Mouse (Mus musculus) c-Kit-negative CD71-positive TER-119-positive erythroid progenitor cells, embryonic 14.5 days (primary cell): ENCODE data around the gene Cd151.
"Not testable (repeated sequence)": the region's sequence is repeated elsewhere in the genome, so short reads cannot be mapped to it uniquely, and the experiment has no call there.

Source experiments
- DNase-seq: peaks from one replicate; pipeline ENCODE4 v3.0.0-alpha.2; 2013; ENCODE audit warnings: low read depth, low spot score

Gene Cd151

DNA sequence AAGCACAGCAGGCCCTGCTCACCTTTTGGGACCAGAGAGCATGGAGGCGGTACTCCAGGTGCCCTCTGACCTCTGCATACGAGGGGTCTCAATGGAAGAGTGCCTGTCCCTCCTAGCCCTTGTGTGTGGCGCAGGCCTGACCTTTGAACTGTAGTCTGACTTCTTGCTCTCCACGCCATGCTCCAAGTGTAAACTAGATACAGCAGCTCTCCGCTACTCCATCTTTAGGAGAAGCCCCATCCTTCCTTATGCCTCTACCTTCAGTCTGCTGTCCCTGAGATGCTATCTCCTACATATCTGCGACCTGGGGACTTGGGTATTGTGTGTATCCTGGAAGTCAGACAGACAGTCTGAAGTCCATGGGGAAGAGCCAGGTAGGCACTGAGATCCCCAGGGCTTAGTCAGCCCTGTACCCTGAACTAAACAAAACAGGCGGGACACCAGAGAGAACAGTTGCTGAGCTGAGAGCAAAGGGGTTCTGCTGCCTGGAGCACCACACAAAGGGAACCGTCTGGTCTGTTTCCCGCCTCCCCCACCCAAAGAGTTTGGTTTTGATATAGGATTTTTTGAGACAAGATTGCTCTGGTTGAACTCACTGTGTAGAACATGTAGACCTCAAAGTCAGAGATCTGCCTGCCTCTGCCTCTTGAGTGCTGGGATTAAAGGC lies 31.2 kb upstream of the Cd151 start:
- no peak for DNase-seq

DNA sequence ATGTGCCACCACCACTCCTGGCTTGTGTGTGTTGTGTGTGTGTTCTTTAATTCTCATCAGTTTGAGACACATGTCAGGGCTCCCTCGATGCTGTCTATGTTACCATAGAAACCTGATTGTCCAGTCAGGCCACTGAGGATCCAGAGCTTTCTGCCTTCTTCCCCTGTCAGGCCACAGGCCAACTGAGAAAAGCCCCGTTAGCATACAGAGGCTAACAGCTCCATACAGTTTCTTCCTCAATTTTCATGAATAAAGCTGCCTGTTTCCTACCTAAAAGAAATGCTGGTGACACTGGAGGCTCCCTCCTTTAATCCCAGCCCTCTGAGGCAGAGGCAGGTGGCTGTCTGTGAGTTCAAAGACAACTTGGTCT lies 30.7 kb upstream of the Cd151 start:
- DNase-seq, result no peak

DNA sequence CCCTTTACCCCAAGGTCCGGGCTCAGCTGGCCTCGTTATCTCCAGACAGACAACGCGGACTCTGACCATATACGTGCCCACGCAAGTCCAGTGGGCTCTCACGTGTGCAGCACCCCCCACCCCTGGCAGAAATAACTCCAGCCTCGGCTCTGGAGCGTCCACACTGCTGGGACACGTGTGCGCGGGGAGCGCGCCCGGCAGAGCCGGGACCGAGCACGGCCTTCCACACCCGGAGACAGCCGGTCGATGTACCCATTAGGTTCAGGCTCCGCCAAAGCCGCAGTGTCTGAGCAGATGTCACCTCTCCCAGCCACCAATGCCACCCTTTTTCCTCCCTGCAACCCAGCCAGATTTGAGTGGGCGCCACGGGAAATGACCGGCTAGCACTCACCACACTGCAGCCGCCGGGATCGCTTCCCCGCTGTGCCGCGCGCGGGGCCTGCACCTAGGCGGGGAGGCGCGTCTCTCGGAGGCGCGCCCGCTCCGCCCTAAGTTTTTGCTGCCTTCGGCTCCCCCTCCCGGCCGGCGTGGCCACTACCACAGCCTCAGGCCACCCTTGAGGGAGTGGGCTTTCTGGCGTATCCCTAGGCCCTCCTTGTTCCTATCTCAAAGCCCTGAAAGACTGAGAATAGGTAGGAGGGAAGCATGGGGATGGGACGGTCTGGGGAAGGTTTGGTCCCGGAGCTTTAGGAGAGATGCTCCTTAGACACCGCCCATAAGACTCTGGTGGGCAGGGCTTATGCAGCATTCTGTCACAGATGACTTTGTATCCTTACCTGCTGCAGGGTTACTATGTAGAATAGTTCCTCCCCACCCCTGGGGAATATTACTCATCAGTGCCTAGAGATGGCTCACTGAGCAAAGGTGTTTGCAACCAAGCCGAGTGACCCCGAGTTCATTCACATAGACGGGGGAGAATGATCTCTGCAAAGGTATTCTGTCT lies 29.7 kb upstream of the Cd151 start, which contains the start of gene Slc25a22:
Gene Slc25a22, minus strand, starts transcription at position 715 of the 943 bp plus-strand sequence.
- DNase-seq, result peak; percentile 56

DNA sequence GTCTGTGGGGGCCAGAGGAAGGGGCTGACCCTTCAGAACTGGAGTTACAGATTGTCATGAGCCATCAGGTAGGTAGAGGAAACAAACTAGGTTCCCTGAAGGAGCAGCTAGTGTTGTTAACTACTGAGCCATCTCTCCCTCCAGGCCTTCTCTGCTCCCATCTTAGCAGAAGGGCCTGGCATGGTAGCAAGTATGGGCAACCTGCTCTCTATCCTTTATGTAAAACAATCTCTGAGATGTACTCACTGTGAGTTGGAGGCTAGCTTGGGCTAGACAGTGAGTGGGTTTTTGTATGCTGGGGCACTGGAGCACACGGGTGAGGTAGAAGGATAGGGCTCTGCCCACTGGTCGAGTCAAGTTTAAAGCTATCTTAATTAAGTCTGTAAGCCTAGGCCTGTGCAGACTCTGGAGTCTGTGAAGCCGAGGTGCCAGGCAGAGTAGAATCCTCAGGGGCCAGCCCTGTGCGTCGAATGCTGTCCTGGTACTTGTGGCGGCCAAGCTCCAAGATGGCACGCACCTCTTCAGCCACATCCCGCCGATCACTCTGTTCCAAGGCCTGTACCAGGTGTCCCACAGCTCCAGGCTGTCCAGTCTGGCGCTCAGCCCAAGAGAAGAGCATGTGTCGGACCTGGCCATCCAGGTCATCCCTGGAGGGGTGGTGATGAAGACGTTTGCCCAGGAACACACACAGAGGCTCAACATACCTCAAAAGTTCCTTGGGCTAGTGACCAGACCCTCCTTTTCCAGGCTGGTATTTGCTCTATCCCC lies 28.8 kb upstream of the Cd151 start:
- DNase-seq, result no peak

DNA sequence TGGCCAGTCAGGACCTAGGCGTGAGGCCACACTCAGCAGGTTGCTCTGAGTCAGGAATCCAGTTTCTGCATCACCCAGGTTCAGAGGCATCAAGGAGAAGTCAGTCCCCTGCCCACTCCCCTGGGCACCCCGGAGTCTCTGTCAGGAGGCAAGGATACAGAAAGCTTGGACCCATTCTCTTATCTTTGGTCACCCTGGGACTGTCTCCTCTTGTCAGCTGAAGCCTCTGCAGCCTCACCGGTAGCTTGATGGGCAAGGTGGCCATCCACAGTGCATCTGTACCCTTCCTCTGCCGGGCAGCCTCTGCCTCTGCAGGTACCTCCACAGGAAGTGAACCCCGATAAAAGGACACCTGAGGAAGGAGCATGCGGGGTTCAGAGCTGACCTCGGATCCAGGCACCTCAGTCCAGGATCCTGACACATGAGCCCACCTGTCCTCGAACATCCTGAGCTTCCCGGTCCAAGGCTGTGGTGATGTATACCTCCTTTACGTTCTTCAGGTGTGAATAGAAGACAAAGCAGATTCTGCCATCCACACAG lies 28.0 kb upstream of the Cd151 start:
- DNase-seq, result no peak

DNA sequence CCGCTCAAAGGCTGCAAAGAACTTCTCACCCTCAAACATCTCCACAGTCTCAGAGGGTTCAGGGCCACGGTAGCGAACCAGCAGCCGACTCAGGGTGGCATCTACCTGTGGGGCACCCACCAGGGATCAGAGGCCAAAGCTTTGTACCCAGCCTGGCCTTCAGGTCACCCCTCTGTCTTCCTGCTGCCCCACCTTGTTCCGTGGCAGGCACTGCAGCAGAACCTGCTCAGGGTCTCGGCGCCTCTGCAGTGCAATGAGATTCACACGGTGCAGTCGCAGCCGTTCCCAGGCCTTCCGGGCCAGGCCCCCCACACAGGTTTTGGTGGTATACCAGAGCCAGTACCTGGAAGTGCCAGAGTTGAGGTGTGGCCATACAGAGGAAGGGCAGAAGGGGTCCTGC lies 27.4 kb upstream of the Cd151 start:
- DNase-seq, result no peak

DNA sequence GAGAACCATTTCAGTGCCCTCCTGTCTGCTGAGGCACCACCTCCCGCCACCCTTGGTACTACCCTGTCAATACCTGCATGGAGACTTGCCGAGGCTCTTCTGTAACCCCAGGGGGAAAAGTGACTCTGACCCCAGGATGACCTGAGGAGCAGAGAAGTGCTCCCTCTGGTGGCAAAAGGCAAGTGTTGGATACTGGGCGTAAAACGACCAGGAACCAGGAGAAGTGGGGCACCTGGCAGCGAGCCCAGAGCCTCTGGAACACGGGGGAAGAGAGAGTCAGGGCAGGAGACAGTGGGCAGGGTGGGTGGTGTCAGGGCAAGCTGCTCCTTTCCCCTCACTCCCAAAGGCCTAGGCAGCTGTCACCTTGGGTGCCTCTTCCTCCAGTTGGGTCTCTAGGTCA lies 26.6 kb upstream of the Cd151 start:
- no peak for DNase-seq

DNA sequence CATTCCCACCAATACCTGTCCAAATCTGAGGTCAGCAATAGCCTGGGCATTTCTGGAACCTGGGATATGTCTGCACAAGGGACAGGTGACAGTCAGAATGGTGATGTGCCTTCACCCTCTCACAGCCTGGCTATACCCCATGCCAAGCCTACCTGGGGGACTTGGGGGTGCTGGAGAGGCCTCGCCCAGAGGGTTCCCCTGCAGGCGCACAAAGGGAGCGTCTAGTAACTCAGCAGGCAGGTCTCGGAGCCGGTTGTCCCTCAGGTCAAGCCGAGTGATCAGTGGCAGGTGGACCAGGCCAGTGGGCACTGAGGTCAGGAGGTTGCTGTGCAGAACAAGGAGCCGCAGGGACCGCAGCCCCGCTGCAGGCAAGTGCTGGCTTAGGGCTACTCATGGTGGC lies 25.7 kb upstream of the Cd151 start:
- no peak for DNase-seq

DNA sequence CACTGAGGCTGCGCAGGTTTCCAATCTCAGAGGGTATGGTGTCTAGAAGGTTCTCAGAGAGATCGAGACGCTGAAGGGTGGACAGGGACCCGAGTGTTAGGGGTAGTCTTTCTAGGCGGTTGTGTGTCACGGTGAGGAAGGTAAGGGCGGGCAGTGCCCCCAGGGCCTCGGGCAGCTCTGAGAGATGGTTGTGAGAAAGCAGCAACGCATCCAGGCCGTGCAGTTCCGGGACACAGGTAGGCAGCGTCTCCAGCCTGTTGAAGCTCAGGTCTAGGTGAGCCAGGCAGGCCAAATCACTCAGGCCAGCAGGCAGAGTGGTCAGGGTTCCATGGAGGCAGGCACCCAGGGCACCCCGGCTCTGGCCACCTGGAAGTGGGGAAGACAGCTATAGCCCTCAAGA lies 25.0 kb upstream of the Cd151 start:
- no peak for DNase-seq

DNA sequence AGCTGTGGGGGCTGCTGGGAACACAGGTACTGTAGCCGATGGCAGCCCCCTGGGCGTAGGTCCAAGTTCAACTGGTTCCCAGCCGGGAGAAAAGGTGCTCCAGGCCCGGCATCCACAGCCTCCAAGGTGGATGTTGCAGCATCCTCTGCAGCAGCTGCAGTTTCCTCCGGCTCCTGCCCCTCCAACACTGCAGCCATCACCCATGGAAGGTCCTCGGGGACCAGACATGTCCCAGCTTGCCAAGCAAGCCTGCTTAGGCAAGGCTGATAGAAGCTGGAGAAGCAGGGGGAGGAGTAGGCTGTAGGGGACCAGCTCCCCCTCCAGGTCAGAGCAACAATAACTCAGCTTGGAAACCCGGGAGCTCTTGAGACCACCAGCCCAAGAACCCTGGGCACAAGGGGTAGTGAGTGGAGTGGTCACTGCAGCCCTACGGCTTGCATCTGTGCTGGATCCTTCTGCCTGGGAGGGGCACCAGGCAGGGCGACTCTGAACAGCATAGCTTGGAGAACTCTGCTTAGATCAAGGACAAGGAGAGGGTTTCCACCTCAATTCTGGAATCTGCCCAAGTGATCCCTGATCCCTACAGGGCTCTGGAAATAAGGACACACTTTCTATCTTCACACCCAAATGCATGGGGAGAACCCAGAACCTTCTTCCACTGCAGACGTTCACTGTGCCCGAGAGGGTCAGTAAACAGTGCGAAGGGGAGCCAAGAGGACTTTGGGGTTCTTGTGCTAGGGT lies 23.9 kb upstream of the Cd151 start:
- no peak for DNase-seq

DNA sequence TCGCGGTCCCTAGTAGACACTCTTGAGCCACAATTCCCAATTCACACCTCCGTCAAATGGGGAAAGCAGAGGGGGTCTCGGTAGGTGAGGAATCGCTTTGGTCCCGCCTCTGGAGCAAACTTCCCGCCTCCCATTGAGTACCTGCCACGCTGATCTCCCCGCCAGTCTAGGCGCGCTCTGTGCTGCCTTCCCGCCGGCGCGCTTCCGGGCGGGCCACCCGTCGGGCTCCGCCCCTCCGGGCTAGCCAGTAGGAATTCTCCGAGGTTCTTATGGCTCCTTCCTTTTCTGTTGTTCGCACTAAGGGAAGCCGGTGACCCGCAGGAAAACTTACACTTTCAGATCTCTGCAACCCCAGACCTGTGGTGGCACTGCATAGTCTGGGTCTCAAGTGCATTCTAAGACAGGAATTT lies 23.4 kb upstream of the Cd151 start, which contains the start of gene Pidd1:
Gene Pidd1, minus strand, starts transcription at position 198 of the 410 bp plus-strand sequence.
- DNase-seq, result peak; percentile 70

DNA sequence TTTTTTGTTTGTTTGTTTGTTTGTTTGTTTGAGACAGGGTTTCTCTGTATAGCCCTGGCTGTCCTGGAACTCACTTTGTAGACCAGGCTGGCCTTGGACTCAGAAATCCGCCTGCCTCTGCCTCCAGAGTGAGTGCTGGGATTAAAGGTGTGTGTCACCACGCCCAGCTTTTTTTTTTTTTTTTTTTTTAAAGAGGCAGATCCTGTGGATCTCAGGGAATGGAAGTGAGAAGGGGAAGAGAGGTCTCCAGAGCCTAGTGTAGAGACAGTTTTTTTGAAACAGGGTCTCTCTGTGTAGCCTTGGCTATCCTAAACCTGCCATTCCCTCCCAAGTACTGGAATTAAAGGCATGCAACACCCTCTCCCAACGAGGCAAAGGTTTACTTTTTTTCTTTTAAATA lies 20.8 kb upstream of the Cd151 start:
- DNase-seq, result not testable (repeated sequence)

DNA sequence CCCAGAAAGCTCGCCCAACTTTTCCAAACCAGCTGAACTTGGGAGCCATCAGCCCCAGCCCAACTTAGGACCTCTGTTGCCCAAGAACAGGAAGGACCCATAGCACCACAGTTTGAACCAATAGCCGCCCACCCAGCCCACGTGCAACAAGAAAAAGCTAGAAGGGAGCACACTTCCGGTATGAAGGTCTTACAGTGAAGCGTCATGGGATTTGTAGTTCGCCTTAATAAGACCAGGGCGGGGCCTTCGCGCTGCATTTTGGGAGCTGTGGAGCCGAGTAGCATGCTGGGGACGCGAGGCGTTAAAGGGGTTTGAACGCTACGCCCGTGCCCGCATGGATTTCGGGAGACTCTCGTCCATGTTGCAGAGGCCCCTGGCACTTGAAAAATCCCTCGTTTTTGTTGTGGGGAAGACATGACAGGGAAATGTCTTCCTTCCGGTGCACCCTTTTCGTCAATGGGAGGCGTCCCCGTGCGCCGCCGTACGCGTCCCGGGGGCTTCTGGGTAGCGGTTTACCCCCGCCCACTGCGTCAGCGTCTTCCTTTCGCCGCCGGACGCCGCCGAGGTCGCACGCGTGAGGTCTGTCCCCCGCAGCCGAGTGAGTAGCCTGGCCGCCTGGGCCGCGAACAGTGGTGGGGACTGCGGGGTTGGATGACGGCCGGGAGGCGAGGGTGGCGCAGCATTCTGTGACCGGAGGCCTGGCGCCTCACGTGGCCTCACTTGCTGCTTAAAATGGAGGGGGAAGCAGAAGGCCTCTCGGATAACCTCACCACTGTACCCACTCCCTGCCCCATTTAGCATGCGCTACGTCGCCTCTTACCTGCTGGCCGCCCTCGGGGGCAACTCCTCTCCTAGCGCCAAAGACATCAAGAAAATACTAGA lies 19.8 kb upstream of the Cd151 start, which contains the start of gene Rplp2:
Gene Rplp2, plus strand, starts transcription at position 261 of the 882 bp plus-strand sequence.
- peak; percentile 82 for DNase-seq

DNA sequence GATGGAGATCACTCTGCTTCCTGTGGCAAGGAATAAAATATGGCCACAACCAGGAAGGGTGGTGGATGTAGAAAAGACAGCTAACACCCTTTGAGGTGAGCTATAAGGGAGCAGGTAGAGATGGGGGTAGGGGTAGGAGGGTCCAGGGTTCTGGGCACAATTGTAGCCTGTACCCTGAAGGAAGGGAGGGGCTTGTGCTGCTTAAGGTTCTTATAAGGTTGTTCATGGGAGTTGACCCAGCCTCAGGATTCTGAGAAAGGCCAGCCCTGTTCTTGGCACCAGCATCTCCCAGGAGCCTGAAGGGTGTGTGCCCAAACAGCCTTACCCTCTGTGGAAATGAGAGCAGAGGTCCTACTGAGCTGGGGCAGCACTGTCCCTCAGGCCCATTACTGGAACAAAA lies 15.3 kb upstream of the Cd151 start:
- no peak for DNase-seq

DNA sequence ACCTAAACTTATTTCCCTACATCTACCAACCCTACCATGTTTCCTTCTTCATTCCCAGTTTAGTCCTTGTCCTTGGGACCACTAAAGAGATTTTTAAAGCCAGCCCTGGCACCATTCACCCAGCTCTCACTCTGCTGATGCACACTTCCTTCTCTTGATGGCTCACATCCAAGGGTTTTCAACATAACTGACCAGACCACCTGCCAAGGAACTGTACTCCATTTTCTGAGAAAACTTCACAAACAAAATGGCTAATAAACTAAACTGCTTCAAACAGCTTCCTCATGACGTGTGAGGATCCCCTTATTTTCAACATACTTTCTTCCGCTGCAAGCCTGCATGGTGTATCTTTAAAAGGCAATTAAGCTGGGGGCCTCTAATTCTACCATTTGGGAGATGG lies 13.6 kb upstream of the Cd151 start:
- no peak for DNase-seq

DNA sequence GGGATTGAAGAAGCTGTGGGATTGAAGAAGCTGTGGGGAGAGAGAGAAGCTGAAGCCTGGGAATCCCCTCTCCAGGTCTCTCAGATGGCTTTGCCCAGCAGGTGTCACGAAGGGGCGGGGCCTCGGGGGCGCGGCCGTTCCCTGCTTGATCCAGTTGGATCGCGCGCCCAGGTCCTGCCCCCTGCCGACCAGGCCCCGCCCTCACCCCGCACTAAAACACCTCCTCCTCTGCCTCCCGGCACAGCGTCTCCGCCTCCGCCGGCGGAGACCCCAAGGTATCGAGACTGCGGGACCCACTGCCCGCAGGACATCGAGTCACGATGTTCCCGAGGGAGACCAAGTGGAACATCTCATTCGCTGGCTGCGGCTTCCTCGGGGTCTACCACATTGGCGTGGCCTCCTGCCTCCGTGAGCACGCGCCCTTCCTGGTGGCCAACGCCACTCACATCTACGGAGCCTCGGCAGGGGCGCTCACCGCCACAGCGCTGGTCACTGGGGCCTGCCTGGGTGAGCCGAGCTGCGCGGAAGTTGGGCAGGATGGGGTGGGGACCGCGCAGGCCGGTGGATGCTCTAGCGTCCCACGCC lies 12.1 kb upstream of the Cd151 start, which contains the start of gene Pnpla2:
Gene Pnpla2, plus strand, starts transcription at position 232 of the 585 bp plus-strand sequence.
- peak; percentile 83 for DNase-seq

DNA sequence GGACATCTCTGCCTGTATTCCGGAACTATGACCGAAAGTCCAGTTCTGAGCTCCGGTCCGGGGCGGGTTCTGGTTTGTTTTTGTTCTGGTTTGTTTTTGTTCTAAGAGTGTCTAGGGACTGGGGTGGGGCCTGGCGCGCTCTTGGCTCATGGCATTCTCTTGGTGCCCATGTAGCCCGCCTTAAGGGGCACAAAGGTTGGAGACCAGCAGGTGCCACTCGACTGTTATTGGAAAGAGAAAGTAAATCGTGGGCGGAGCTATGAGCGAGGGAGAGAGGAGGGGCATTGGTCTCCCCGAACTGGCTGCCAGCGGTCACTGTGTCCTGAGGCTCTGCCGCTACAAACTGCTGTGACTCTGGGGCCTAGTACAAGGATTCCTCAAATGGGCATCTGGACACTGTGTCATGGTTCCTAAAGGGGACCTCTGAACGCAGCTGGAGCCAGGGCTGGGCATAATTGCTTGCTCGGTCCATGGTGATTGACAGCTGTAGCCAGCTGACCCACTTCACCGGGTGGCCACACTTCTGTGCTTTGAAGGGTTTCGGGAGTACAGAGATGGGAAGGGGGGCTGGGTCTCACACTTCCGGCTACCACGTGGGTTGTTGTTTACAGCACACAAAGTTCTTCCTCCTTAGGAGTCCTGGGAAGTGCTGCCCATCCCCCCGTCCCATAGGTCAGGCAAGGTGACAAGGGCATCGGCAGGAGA lies 11.4 kb upstream of the Cd151 start:
- no peak for DNase-seq

DNA sequence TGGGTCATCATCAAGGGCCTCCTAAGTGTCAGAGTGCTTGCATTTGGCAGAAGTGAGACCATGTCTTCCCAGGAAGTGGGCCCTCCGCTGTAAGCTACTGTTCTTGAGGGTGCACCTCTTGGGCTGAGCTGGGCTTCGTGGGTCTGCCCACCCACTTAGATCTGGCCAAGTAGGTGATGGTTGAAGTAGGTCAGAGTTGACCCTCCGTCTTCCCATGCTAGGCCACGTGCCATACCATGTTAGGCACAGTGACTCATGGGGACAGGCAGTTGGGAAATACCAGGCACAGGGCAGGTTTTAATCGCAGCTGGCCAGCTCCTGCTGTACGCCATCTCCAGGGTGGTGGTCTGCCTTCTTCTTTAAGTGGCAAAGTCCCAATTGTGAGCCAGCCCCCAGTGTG lies 10.5 kb upstream of the Cd151 start:
- no peak for DNase-seq

DNA sequence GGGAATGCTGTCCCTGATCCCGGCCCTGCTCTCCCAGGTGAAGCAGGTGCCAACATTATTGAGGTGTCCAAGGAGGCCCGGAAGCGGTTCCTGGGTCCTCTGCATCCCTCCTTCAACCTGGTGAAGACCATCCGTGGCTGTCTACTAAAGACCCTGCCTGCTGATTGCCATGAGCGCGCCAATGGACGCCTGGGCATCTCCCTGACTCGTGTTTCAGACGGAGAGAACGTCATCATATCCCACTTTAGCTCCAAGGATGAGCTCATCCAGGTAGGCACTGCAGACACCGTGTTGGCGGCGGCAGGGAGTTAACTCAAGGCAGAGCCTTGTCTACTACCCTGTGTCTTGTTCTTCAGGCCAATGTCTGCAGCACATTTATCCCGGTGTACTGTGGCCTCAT lies 10.0 kb upstream of the Cd151 start:
- DNase-seq, result no peak
